Mouse (Mus musculus): ENCODE measurements around the gene Lce1i. TPM values are rescaled to one million over a fixed set of nuclear protein-coding genes. Genes with fewer than 3 reads are reported as not detected.

Gene Lce1i
- polyA plus RNA-seq (2015; fragmentation: Illumina TruSeq; extraction: RNeasy Lipid Tissue Mini Kit (QIAGEN cat#74804); ENCODE audit: insufficient read depth, low read depth, low replicate concordance), result not detected

DNA sequence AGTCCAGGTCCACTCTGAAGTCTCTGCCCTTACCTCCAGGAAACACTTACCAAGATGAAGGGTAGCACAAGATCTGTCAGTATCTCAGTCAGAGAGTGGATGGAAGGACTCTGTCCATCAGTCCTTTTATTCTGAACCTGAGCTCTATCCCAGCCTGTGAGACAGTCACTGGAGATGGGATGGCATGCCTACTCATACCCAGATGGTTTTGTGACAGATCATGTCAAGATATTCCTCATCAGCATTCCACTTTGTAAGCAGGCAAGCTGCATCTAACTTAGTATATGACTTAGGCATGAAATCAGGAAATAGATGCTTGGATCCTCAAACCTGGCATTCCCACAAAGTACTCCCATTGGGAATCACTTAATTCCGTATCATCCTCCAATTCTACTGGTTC lies at the start of gene Lce1i:
Lce1i (minus strand) TSS at position 101 of the 400 bp plus-strand sequence.

DNA sequence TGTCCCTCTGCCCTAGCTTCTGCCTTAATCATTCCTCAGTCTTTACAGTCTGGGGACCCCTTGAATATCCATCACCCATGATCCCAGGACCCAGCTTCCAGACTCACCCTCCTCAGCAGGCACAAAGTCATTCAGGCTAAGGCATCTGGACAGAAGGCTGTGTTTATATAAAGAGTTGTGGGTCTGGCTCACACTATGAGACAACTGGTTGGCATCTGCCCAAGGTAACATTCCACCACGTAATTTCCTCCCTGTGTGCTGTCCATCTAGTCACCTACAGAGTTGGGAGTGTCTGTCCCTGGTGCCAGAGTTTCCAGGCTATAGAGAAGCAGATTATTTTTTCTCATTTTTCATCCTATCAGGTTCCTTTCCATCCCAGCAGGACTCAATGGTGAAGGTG lies 48.4 kb upstream of the Lce1i start, which contains the start of gene Kprp:
Kprp (minus strand) TSS at position 140 of the 400 bp plus-strand sequence.

DNA sequence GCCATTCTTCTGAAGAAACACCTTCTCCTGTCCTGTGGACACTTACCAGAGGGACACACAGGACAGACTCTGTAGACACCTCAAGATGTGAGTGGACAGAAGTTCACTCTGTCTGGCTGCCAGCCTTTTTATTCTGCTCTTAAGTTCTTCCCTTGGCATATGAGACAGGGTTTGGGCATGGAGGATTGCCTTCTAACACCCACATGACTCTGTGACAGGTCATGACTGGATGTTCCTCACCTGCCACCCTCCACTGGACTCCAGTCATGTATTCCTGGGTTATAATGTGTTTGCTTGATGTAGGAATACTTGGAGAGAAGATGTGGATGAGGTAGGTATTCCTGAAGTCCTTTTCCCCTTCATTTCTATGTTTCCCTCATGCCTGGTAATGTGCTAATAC lies 29.1 kb upstream of the Lce1i start, which contains the start of gene Lce1k:
Lce1k (minus strand) TSS at position 101 of the 400 bp plus-strand sequence.

DNA sequence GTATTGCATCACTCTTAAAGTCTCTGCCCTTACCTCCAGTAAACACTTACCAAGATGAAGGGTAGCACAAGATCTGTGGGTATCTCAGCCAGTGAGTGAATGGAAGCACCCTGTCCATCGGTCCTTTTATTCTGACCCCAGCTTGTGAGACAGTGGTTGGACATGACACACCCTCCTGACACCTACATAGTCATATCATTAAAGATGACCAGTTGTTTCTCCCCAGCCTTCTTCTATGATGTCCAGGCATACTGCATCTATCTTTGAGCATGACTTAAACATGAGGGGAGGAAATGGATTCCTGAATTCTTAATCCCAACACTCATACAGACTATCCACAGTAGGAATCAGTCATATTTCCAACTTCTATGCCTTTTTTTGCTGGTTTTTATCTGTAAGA lies 11.7 kb upstream of the Lce1i start, which contains the start of gene Lce1j:
Lce1j (minus strand) TSS at position 101 of the 400 bp plus-strand sequence.

DNA sequence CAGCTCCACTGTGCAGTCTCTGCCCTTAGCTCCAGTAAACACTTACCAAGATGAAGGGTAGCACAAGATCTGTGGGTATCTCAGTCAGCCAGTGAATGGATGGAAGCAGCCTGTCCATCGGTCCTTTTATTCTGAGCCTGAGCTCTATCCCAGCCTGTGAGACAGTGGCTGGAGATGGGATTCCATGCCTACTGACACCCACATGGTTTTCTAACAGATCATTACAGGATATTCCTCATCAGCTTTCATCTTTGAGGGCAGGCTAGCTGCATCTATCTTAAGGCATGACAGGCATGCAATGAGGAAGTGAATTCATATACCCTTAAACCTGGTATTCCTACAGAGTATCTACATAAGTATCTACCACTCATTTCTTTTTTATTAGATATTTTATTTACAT lies 13.7 kb downstream of the Lce1i start, which contains the start of gene Lce1h:
Lce1h (minus strand) TSS at position 101 of the 400 bp plus-strand sequence.

DNA sequence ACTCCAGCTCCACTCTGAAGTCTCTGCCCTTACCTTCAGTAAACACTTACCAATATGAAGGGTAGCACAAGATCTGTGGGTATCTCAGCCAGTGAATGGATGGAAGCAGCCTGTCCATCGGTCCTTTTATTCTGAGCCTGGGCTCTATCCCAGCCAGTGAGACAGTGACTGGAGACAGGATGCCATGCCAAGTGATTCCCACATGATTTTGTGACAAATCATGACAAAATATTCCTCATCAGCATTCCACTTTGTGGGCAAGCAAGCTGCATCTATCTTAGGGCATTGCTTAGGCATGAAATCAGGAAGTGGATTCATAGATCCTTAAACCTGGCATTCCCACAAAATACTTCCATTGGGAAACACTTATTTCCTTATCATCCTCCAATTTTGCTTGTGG lies 26.5 kb downstream of the Lce1i start, which contains the start of gene Lce1g:
Lce1g (minus strand) TSS at position 101 of the 400 bp plus-strand sequence.

DNA sequence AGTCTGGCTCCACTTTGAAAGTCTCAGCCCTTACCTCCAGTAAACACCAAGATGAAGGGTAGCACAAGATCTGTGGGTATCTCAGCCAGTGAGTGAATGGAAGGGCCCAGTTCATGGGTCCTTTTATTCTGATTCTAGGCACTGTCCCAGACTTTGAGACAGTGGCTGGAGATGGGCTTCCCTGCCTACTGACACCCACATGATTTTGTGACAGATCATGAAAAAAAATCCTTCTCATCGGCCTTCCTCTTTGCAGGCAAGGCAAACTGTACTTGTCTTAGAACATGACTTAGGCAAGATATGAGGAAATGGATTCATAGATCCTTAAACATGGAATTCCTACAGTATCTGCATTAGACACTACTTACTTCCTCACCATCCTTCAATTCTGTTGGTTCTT lies 39.7 kb downstream of the Lce1i start, which contains the start of gene Gm38119:
Gm38119 (minus strand) TSS at position 101 of the 400 bp plus-strand sequence.

Other genes with a start within 250 kb of the Lce1i start
- not detected for gene 2310046K23Rik, start 244.4 kb downstream of the Lce1i start, polyA plus RNA-seq (2015; fragmentation: Illumina TruSeq; extraction: RNeasy Lipid Tissue Mini Kit (QIAGEN cat#74804); ENCODE audit: insufficient read depth, low read depth, low replicate concordance)
- not detected for gene Ivl, start 205.2 kb downstream of the Lce1i start, polyA plus RNA-seq (2015; fragmentation: Illumina TruSeq; extraction: RNeasy Lipid Tissue Mini Kit (QIAGEN cat#74804); ENCODE audit: insufficient read depth, low read depth, low replicate concordance)
- not detected for gene Smcp, start 189.9 kb downstream of the Lce1i start, polyA plus RNA-seq (2015; fragmentation: Illumina TruSeq; extraction: RNeasy Lipid Tissue Mini Kit (QIAGEN cat#74804); ENCODE audit: insufficient read depth, low read depth, low replicate concordance)
- not detected for gene 2210017I01Rik, start 171.4 kb downstream of the Lce1i start, polyA plus RNA-seq (2015; fragmentation: Illumina TruSeq; extraction: RNeasy Lipid Tissue Mini Kit (QIAGEN cat#74804); ENCODE audit: insufficient read depth, low read depth, low replicate concordance)
- not detected for gene Lce6a, start 157.2 kb downstream of the Lce1i start, polyA plus RNA-seq (2015; fragmentation: Illumina TruSeq; extraction: RNeasy Lipid Tissue Mini Kit (QIAGEN cat#74804); ENCODE audit: insufficient read depth, low read depth, low replicate concordance)
- gene Lce1a1, start 130.6 kb downstream of the Lce1i start, polyA plus RNA-seq (2015; fragmentation: Illumina TruSeq; extraction: RNeasy Lipid Tissue Mini Kit (QIAGEN cat#74804); ENCODE audit: insufficient read depth, low read depth, low replicate concordance), result not detected
- not detected for gene Lce1b, start 122.0 kb downstream of the Lce1i start, polyA plus RNA-seq (2015; fragmentation: Illumina TruSeq; extraction: RNeasy Lipid Tissue Mini Kit (QIAGEN cat#74804); ENCODE audit: insufficient read depth, low read depth, low replicate concordance)
- not detected for gene Lce1a2, start 108.6 kb downstream of the Lce1i start, polyA plus RNA-seq (2015; fragmentation: Illumina TruSeq; extraction: RNeasy Lipid Tissue Mini Kit (QIAGEN cat#74804); ENCODE audit: insufficient read depth, low read depth, low replicate concordance)
- not detected for gene Lce1c, start 99.7 kb downstream of the Lce1i start, polyA plus RNA-seq (2015; fragmentation: Illumina TruSeq; extraction: RNeasy Lipid Tissue Mini Kit (QIAGEN cat#74804); ENCODE audit: insufficient read depth, low read depth, low replicate concordance)
- gene Lce1d, start 91.7 kb downstream of the Lce1i start, polyA plus RNA-seq (2015; fragmentation: Illumina TruSeq; extraction: RNeasy Lipid Tissue Mini Kit (QIAGEN cat#74804); ENCODE audit: insufficient read depth, low read depth, low replicate concordance), result not detected
- gene Lce1e, start 69.8 kb downstream of the Lce1i start, polyA plus RNA-seq (2015; fragmentation: Illumina TruSeq; extraction: RNeasy Lipid Tissue Mini Kit (QIAGEN cat#74804); ENCODE audit: insufficient read depth, low read depth, low replicate concordance), result not detected
- gene Lce1f, start 58.5 kb downstream of the Lce1i start, polyA plus RNA-seq (2015; fragmentation: Illumina TruSeq; extraction: RNeasy Lipid Tissue Mini Kit (QIAGEN cat#74804); ENCODE audit: insufficient read depth, low read depth, low replicate concordance), result not detected
- gene Gm38119, start 39.8 kb downstream of the Lce1i start, polyA plus RNA-seq (2015; fragmentation: Illumina TruSeq; extraction: RNeasy Lipid Tissue Mini Kit (QIAGEN cat#74804); ENCODE audit: insufficient read depth, low read depth, low replicate concordance), result not detected
- gene Lce1g, start 26.6 kb downstream of the Lce1i start, polyA plus RNA-seq (2015; fragmentation: Illumina TruSeq; extraction: RNeasy Lipid Tissue Mini Kit (QIAGEN cat#74804); ENCODE audit: insufficient read depth, low read depth, low replicate concordance), result not detected
- not detected for gene Lce1h, start 13.8 kb downstream of the Lce1i start, polyA plus RNA-seq (2015; fragmentation: Illumina TruSeq; extraction: RNeasy Lipid Tissue Mini Kit (QIAGEN cat#74804); ENCODE audit: insufficient read depth, low read depth, low replicate concordance)
- gene Lce1j, start 11.6 kb upstream of the Lce1i start, polyA plus RNA-seq (2015; fragmentation: Illumina TruSeq; extraction: RNeasy Lipid Tissue Mini Kit (QIAGEN cat#74804); ENCODE audit: insufficient read depth, low read depth, low replicate concordance), result not detected
- gene Lce1k, start 29.0 kb upstream of the Lce1i start, polyA plus RNA-seq (2015; fragmentation: Illumina TruSeq; extraction: RNeasy Lipid Tissue Mini Kit (QIAGEN cat#74804); ENCODE audit: insufficient read depth, low read depth, low replicate concordance), result not detected
- gene Kprp, start 48.3 kb upstream of the Lce1i start, polyA plus RNA-seq (2015; fragmentation: Illumina TruSeq; extraction: RNeasy Lipid Tissue Mini Kit (QIAGEN cat#74804); ENCODE audit: insufficient read depth, low read depth, low replicate concordance), result not detected
- not detected for gene Lce1l, start 72.4 kb upstream of the Lce1i start, polyA plus RNA-seq (2015; fragmentation: Illumina TruSeq; extraction: RNeasy Lipid Tissue Mini Kit (QIAGEN cat#74804); ENCODE audit: insufficient read depth, low read depth, low replicate concordance)
- gene 2310050C09Rik, start 91.3 kb upstream of the Lce1i start, polyA plus RNA-seq (2015; fragmentation: Illumina TruSeq; extraction: RNeasy Lipid Tissue Mini Kit (QIAGEN cat#74804); ENCODE audit: insufficient read depth, low read depth, low replicate concordance), result not detected
- gene Lce3a, start 147.3 kb upstream of the Lce1i start, polyA plus RNA-seq (2015; fragmentation: Illumina TruSeq; extraction: RNeasy Lipid Tissue Mini Kit (QIAGEN cat#74804); ENCODE audit: insufficient read depth, low read depth, low replicate concordance), result not detected
- not detected for gene Lce3b, start 154.1 kb upstream of the Lce1i start, polyA plus RNA-seq (2015; fragmentation: Illumina TruSeq; extraction: RNeasy Lipid Tissue Mini Kit (QIAGEN cat#74804); ENCODE audit: insufficient read depth, low read depth, low replicate concordance)
- gene Lce3c, start 165.6 kb upstream of the Lce1i start, polyA plus RNA-seq (2015; fragmentation: Illumina TruSeq; extraction: RNeasy Lipid Tissue Mini Kit (QIAGEN cat#74804); ENCODE audit: insufficient read depth, low read depth, low replicate concordance), result not detected
- gene Lce3d, start 178.5 kb upstream of the Lce1i start, polyA plus RNA-seq (2015; fragmentation: Illumina TruSeq; extraction: RNeasy Lipid Tissue Mini Kit (QIAGEN cat#74804); ENCODE audit: insufficient read depth, low read depth, low replicate concordance), result not detected
- not detected for gene Lce3e, start 188.2 kb upstream of the Lce1i start, polyA plus RNA-seq (2015; fragmentation: Illumina TruSeq; extraction: RNeasy Lipid Tissue Mini Kit (QIAGEN cat#74804); ENCODE audit: insufficient read depth, low read depth, low replicate concordance)
- not detected for gene Lce3f, start 213.3 kb upstream of the Lce1i start, polyA plus RNA-seq (2015; fragmentation: Illumina TruSeq; extraction: RNeasy Lipid Tissue Mini Kit (QIAGEN cat#74804); ENCODE audit: insufficient read depth, low read depth, low replicate concordance)
- gene Crct1, start 236.8 kb upstream of the Lce1i start, polyA plus RNA-seq (2015; fragmentation: Illumina TruSeq; extraction: RNeasy Lipid Tissue Mini Kit (QIAGEN cat#74804); ENCODE audit: insufficient read depth, low read depth, low replicate concordance), result not detected
- gene Lce1m, start 240.2 kb upstream of the Lce1i start, polyA plus RNA-seq (2015; fragmentation: Illumina TruSeq; extraction: RNeasy Lipid Tissue Mini Kit (QIAGEN cat#74804); ENCODE audit: insufficient read depth, low read depth, low replicate concordance), result not detected

All from pancreas, adult 10 weeks (tissue).